Mouse (Mus musculus) retina, embryonic 14.5 days (tissue): ENCODE measurements around the gene Nme3.
"Not testable (repeated sequence)": the region's sequence is repeated elsewhere in the genome, so short reads cannot be mapped to it uniquely, and the experiment has no call there.

Experiments used
- DNase-seq: peaks from one replicate; pipeline ENCODE4 v3.0.0-alpha.2; 2015; ENCODE audit warnings: low spot score

Gene Nme3

DNA sequence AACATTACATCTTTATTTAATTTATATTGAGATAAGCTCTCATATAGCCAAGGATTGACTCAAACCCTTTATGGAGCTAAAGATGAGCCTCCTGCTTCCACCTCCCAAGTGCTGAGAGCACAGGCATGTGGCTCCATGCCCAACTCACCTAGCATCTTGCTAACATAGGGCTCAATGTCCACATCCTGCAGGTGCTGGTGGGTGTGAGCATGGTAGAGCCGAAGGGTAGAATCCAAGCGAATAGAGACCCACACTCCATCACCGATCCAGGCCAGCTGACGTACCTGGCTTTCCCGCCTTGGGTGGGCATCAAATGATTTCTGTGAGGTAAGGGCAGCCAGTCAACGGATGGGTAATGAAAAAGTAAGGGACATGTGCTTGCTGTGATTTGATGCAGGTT, 3.7 kb downstream of the Nme3 start:
- DNase-seq = no peak

GRCm38 (mm10) chr17:24902124-24902523, 5.8 kb downstream of the Nme3 start:
- DNase-seq = no peak

DNA sequence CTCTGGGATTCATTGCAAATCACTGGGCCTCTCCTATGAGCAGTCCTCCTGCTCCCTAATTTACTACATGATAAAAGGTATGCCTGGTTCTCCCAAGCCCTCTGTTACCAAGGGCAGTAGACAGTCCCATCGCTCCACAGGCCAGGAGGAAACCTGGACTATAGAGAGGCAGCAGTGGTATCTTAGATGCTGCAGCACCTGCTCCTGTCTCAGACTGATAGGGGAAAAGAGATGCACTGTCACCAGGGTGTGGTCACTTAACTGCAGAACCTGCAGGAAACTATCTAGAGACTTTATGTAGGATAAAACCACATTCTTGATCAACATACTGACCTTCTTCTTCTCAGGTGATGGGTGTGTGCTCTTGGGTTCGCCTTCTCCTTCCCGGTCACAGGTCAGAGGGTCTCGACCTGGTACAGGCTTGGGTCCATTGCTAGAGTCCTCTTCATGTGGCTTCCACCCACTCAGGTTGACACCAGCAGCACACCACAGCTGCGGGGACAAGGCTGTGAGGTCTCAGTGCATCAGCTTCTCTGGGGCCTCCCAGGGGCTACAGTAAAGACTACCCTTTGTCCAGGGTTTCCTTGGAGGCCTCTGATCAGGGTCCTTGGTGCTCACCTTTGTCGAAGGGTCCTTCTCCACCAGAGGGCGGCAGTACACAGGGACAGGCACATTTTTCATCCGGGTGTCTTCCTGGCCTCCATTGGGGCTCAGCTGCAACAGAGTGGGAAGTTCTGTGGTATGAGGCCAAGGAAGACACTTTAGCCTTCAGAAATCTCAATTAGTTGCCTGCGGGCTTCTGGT, 6.6 kb downstream of the Nme3 start:
- peak; percentile 68 for DNase-seq

- DNase-seq = no peak
Measured at GRCm38 (mm10) chr17:24903767-24904166, 7.5 kb downstream of the Nme3 start.

- DNase-seq = no peak
Measured at GRCm38 (mm10) chr17:24907591-24907990, 11.3 kb downstream of the Nme3 start.

- no peak for DNase-seq
Measured at GRCm38 (mm10) chr17:24913984-24914383, 17.7 kb downstream of the Nme3 start.

DNA sequence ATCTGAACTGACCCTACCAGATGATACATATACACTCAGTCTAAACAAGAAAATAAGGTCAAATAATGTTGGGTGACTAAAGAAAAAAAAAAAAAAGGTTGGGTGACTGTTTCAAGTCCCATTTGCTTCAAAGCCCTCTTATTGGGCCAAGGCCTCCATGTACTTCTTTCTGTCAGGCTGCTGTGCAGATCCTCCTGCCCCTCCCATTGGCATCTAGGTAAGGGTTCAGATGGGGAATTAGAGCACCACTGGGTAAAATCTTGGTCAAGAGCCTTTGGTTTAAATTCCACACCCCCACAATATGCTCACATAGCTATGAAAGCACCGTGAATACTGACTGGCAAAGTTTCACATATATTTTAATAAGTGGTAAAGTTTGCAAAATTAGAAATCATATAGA, 26.9 kb downstream of the Nme3 start:
- DNase-seq = no peak

- DNase-seq = no peak
Measured at GRCm38 (mm10) chr17:24929506-24929905, 33.2 kb downstream of the Nme3 start.

DNA sequence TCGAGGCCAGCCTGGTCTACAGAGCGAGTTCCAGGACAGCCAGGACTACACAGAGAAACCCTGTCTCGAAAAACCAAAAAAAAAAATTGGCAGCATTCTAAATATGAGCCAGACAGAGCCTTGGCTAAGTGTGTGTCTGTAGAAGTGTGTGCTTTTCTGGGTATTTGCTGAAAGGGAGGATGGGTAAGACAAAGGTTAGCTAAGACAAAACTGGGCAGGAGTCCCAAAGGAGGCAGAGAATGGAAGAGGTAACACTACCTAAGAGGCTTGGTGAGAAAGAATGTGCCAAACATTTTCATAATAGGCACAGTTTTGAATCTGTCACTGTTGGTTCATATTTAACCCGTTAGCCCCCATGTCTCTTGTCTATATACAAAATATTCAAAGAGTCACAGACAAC, 36.1 kb downstream of the Nme3 start:
- DNase-seq = no peak

DNA sequence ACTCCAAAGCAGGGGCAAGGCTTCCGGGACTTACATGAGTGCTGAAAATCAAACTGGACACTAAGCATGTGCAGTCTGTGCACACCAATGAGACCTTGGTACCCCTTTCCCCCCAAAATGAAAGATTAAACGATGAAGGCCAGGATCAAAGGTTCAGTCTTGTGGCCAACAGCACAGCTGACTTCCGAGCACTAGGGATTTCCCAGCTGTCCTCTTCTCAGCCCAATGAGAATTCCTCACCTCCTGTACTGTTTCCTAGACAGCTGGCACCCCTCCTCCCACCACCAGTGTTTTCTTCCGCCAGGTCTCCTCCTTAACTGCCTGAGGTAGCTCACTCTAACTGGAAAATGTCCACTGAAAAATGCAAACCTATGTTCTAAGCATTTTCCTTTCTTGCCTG, 36.9 kb downstream of the Nme3 start:
- DNase-seq = no peak

GRCm38 (mm10) chr17:24934926-24935325, 38.6 kb downstream of the Nme3 start:
- no peak for DNase-seq

- DNase-seq = no peak
Measured at GRCm38 (mm10) chr17:24935666-24936065, 39.4 kb downstream of the Nme3 start.

- DNase-seq = peak; percentile 96
Measured at GRCm38 (mm10) chr17:24936259-24937237, 40.2 kb downstream of the Nme3 start, which contains the start of gene Mapk8ip3. TSS of gene Mapk8ip3 (minus strand) at chr17:24936977.

- no peak for DNase-seq
Measured at GRCm38 (mm10) chr17:24937266-24937665, 41.0 kb downstream of the Nme3 start.

DNA sequence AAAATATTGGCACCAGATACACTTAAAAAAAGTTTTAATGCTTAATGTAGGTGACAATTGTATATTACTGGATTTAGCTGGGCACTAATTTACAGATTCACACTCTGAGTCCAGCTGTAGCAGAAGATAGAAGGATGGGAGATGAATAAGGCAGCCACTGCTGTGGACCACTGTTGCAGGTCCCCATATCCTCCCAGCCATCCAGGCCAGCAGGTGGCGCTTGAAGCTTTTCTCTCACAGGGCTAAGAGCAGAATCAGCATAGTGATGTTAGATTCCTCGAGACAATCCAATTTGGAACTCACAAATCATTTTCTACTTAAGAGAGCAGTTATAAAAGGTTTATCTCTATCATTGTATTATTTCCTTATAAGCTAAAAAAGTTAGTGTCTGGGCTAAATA, 46.2 kb downstream of the Nme3 start:
- peak; percentile 43 for DNase-seq

- no peak for DNase-seq
Measured at GRCm38 (mm10) chr17:24943036-24943435, 46.7 kb downstream of the Nme3 start.

GRCm38 (mm10) chr17:24943589-24943988, 47.3 kb downstream of the Nme3 start:
- not testable (repeated sequence) for DNase-seq
